Mouse (Mus musculus): ENCODE data around the gene Trarg1.

DNA sequence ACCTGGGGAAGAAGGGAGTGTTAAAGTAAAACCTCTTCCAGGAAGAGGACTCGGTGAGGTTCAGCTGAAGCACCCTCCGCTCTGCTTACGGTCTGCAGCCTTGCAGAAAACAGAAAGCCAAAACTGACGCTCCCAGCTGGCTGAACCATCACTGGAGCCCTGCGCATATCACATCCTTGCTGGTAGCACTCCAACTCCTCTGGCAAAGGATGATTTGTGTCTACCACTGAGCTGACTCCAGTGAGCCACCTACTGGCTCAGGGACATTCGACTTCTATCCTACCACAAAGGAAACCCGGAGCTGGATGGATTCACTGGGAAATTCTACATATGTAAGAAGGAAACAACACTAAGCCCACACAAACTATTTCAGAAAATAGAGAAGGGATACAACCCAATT is 64.9 kb downstream of the Trarg1 start:
- TF ChIP-seq POLR2A (IDR thresholded peaks at IDR 0.05; ENCODE audit: control insufficient read depth, low read depth, low read length) (no peak), CTCF (IDR thresholded peaks at IDR 0.05; ENCODE audit: control insufficient read depth, insufficient read depth, insufficient replicate concordance, low read depth, low read length) (no peak)

All from testis, adult 2 months (tissue).